Mouse (Mus musculus): ENCODE measurements around the gene Zbbx.
A peak's percentile ranks its signal among the peaks of the same experiment; 100 is the strongest.

Zbbx gene

DNA sequence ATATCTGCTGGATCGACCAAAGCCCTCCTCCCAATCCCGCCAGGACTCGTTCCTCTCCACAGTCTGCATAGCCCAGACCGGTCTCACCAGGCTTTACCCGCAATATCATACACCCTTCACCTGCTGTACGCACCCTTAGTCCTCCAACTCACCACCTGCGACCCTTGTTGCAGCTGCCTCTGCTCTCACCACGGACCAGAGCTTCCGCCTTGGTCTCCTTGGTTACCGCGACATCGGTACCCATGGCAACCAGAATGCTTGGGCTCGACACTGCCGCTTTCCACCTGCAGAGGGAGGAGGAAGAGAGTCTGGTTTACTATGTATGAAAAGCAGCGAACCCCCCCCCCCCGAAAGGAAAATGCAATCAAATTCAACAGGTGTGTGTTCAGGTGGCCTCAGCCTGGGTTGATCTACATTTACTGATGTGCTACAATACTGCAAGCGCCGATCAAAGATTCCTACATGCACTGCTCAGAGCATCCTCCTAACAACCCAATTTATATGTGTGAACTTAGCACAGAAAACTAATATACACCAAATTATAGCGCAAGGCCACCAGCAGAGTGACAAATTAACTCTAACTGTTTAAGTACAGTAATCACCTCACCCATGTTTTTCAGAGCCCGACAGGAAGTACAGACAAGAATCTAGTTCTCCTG is at the start of gene Zbbx:
Gene Zbbx, minus strand, starts transcription at position 197 of the 659 bp plus-strand sequence.
- peak; percentile 84 for DNase-seq

- peak; percentile 73 for DNase-seq
Observed at GRCm38 (mm10) chr3:75202808-75203503, 38.1 kb upstream of the Zbbx start.

GRCm38 (mm10) chr3:75182606-75183005 is 17.8 kb upstream of the Zbbx start:
- no peak for DNase-seq

GRCm38 (mm10) chr3:75141876-75142275 is 23.0 kb downstream of the Zbbx start:
- no peak for DNase-seq

GRCm38 (mm10) chr3:75104867-75105266 is 60.0 kb downstream of the Zbbx start:
- no peak for DNase-seq

DNA sequence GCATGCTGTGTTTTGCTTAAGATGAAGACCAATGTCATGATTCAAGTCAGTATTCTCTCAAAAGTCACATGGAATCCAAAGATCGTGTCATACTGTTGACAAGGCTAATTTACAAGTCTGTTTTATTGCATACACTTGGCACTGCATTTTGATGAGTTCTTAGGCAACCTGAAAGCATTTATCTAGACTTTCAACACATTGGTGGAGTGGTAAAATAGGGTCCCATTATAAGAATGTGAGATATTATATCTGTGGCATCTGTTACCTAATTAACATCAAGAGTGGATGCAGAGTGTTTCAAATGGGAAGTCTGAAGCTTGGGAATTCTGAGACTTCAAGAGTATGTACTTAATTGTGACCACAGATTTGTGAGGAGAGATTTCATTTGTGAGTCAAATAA is 79.1 kb downstream of the Zbbx start:
- DNase-seq, result no peak

GRCm38 (mm10) chr3:75078906-75079305 is 85.9 kb downstream of the Zbbx start:
- DNase-seq, result no peak

DNA sequence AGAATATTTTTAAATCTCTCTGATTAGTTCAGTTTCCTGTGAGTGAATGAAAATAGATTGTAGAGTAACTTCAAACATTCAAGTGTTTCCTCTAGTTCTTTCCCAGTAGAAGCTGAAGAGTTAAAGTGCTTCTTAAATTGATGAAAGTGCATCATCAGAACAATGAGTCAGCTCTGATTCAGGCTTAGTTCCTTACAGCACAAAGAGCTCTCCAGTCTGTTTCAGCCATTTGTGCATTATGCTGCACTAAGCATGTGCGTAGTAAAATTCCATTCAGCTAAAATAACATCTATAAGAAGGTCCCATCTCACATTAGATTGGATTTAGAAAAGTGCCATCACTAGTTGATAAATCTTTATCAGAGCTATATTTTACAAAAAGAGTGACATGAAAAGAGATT is 155.1 kb downstream of the Zbbx start:
- DNase-seq, result no peak

Data from thymus, postnatal 4 days (tissue).